Mouse (Mus musculus) G1E (cell line): ENCODE measurements around the gene Src. TPM values are rescaled to one million over a fixed set of nuclear protein-coding genes. Genes with fewer than 3 reads are reported as not detected.

Experiments used
- ATAC-seq: 2 replicates; pipeline ENCODE4 v1.8.0; 2016; ENCODE audit warnings: mild to moderate bottlenecking; ENCODE audit not compliant: insufficient number of reproducible peaks, poor library complexity, low FRiP score, severe bottlenecking; ENCODE audit errors: extremely low read depth
- DNase-seq: peaks from one replicate; pipeline ENCODE4 v3.0.0; 2012; ENCODE audit warnings: low spot score
- H3K27me3 ChIP-seq: 2 replicates; pipeline ENCODE4 v1.6.1; 2012; ENCODE audit warnings: mild to moderate bottlenecking, low read length, inconsistent platforms; ENCODE audit not compliant: insufficient read depth
- H3K36me3 ChIP-seq: replicated peaks from 2 replicates; pipeline ENCODE3; 2012; ENCODE audit warnings: mild to moderate bottlenecking, inconsistent platforms
- H3K4me1 ChIP-seq: 2 replicates; pipeline ENCODE4 v1.6.1; 2012; ENCODE audit warnings: low read depth, low read length, inconsistent platforms, mixed read lengths; ENCODE audit not compliant: insufficient read depth
- H3K4me3 ChIP-seq: 2 replicates; pipeline ENCODE4 v1.5.1; 2012; ENCODE audit warnings: low read depth, mild to moderate bottlenecking, inconsistent platforms, low read length, moderate library complexity, mixed read lengths
- H3K9me3 ChIP-seq: replicated peaks from 2 replicates; pipeline ENCODE4 v1.6.1; 2012; ENCODE audit warnings: inconsistent platforms
- CTCF ChIP-seq: IDR thresholded peaks from 2 replicates; pipeline ENCODE4 v1.5.1; 2012; ENCODE audit warnings: low read depth, low read length, inconsistent platforms, mixed read lengths
- GATA1 ChIP-seq: IDR thresholded peaks from 2 replicates; pipeline ENCODE4 v1.6.1; 2012; ENCODE audit warnings: borderline replicate concordance, low read length, inconsistent platforms, mixed read lengths
- GATA2 ChIP-seq: IDR thresholded peaks from 2 replicates; pipeline ENCODE4 v1.6.1; 2012; ENCODE audit warnings: low read depth, low read length, inconsistent platforms, borderline replicate concordance
- POLR2AphosphoS5 ChIP-seq: IDR thresholded peaks from 2 replicates; pipeline ENCODE4 v1.6.1; 2012; ENCODE audit warnings: low read depth, low read length, inconsistent platforms; ENCODE audit not compliant: insufficient replicate concordance
- TAL1 ChIP-seq: conservative IDR thresholded peaks from 2 replicates; pipeline ENCODE4 v1.6.1; 2012; ENCODE audit warnings: low read depth, low read length, inconsistent platforms, mixed read lengths
- polyA plus RNA-seq: library from polyadenylated mRNA; stranded (reverse); fragments of >175 nt; gene quantifications from 2 replicates; pipeline ENCODE4 v1.2.3, GENCODE M21; 2012
- total RNA-seq, 2 experiments: library from RNA; stranded (forward) in 1 of 2; stranded (reverse) in 1 of 2; fragments of 200-1000 nt in 1 of 2; fragments of >200 nt in 1 of 2; fragmentation: Nextera tagmentation in 1 of 2; gene quantifications; 2 replicates each; pipeline ENCODE4 v1.2.3; 2014 to 2017

Src gene
- total and polyA plus RNA-seq, 3 experiments, result 0.22 to 0.49 TPM; not detected in 1

- no peaks in the 10 kb centered on the region for H3K9me3 ChIP-seq
- ATAC-seq (no peak), DNase-seq (no peak)
- TF ChIP-seq GATA1 (no peak), TAL1 (no peak), POLR2AphosphoS5 (no peak), CTCF (no peak), GATA2 (no peak)
- H3K27me3 ChIP-seq, result peaks cover 36% of the 10 kb centered on the region
- H3K36me3 ChIP-seq, result no peaks in the 10 kb centered on the region
- no peaks in the 10 kb centered on the region for H3K4me1 ChIP-seq
- H3K4me3 ChIP-seq, result no peak overlapping the region
These were observed 91.8 kb downstream of the Src start for GRCm38 (mm10) chr2:157510031-157510430.

GRCm38 (mm10) chr2:157512859-157513258, 94.6 kb downstream of the Src start:
- peaks cover 34% of the 10 kb centered on the region for H3K27me3 ChIP-seq
- no peak for DNase-seq
- H3K4me3 ChIP-seq, result no peak overlapping the region
- ATAC-seq, result no peak
- H3K36me3 ChIP-seq, result no peaks in the 10 kb centered on the region
- TF ChIP-seq GATA1 (no peak), TAL1 (no peak), GATA2 (no peak), CTCF (no peak), POLR2AphosphoS5 (no peak)
- no peaks in the 10 kb centered on the region for H3K4me1 ChIP-seq
- no peaks in the 10 kb centered on the region for H3K9me3 ChIP-seq

- ATAC-seq, result no peak
These were observed 95.5 kb downstream of the Src start for GRCm38 (mm10) chr2:157513737-157514208.

GRCm38 (mm10) chr2:157514353-157514752, 96.1 kb downstream of the Src start:
- Histone ChIP-seq H3K9me3 (no peaks in the 10 kb centered on the region), H3K4me3 (no peak overlapping the region), H3K27me3 (peaks cover 27% of the 10 kb centered on the region), H3K36me3 (no peaks in the 10 kb centered on the region), H3K4me1 (no peaks in the 10 kb centered on the region)
- TF ChIP-seq GATA1, result no peak
- no peak for TF ChIP-seq TAL1
- no peak for TF ChIP-seq CTCF
- no peak for TF ChIP-seq GATA2
- no peak for TF ChIP-seq POLR2AphosphoS5
- ATAC-seq (no peak), DNase-seq (no peak)

More at GRCm38 (mm10) chr2:157513737-157514208, 95.5 kb downstream of the Src start:
- H3K27me3 ChIP-seq, result peaks cover 32% of the 10 kb centered on the region
- H3K4me1 ChIP-seq, result no peaks in the 10 kb centered on the region
- TF ChIP-seq GATA2 (no peak), GATA1 (no peak), POLR2AphosphoS5 (no peak), CTCF (no peak), TAL1 (no peak)
- no peak for DNase-seq
- H3K9me3 ChIP-seq, result no peaks in the 10 kb centered on the region
- no peak overlapping the region for H3K4me3 ChIP-seq
- H3K36me3 ChIP-seq, result no peaks in the 10 kb centered on the region

GRCm38 (mm10) chr2:157517526-157517925, 99.3 kb downstream of the Src start:
- TF ChIP-seq GATA2, result no peak
- TF ChIP-seq CTCF, result no peak
- no peak for TF ChIP-seq POLR2AphosphoS5
- TF ChIP-seq TAL1, result no peak
- no peak for TF ChIP-seq GATA1

GRCm38 (mm10) chr2:157518451-157518850, 100.2 kb downstream of the Src start:
- TF ChIP-seq CTCF, result no peak
- no peak for TF ChIP-seq GATA1
- TF ChIP-seq GATA2, result no peak
- no peak for TF ChIP-seq POLR2AphosphoS5
- TF ChIP-seq TAL1, result no peak
- Histone ChIP-seq H3K27me3 (peaks cover 16% of the 10 kb centered on the region), H3K36me3 (no peaks in the 10 kb centered on the region), H3K4me1 (no peaks in the 10 kb centered on the region), H3K9me3 (no peaks in the 10 kb centered on the region), H3K4me3 (no peak overlapping the region)
- ATAC-seq (no peak), DNase-seq (no peak)

More at GRCm38 (mm10) chr2:157517526-157517925, 99.3 kb downstream of the Src start:
- peaks cover 17% of the 10 kb centered on the region for H3K27me3 ChIP-seq
- no peaks in the 10 kb centered on the region for H3K9me3 ChIP-seq
- no peak for ATAC-seq
- no peaks in the 10 kb centered on the region for H3K36me3 ChIP-seq
- H3K4me1 ChIP-seq, result no peaks in the 10 kb centered on the region
- no peak overlapping the region for H3K4me3 ChIP-seq
- no peak for DNase-seq
